Mouse (Mus musculus) retina, embryonic 14.5 days (tissue): ENCODE results near the gene Gabrd.
"Not testable (repeated sequence)": the region's sequence is repeated elsewhere in the genome, so short reads cannot be mapped to it uniquely, and the experiment has no call there.

ENCODE experiments used
- DNase-seq: peaks from one replicate; pipeline ENCODE4 v3.0.0-alpha.2; 2015; ENCODE audit warnings: low spot score

Gabrd gene

GRCm38 (mm10) chr4:155397511-155398221, at the start of gene Gabrd:
Gabrd (minus strand) TSS chr4:155398112.
- peak; percentile 57 for DNase-seq

- no peak for DNase-seq
Measured at GRCm38 (mm10) chr4:155442808-155443207, 44.9 kb upstream of the Gabrd start.

GRCm38 (mm10) chr4:155433993-155434392, 36.1 kb upstream of the Gabrd start:
- no peak for DNase-seq

GRCm38 (mm10) chr4:155432358-155432757, 34.4 kb upstream of the Gabrd start:
- no peak for DNase-seq

GRCm38 (mm10) chr4:155429202-155429601, 31.3 kb upstream of the Gabrd start:
- no peak for DNase-seq

- no peak for DNase-seq
Measured at GRCm38 (mm10) chr4:155428442-155428841, 30.5 kb upstream of the Gabrd start.

GRCm38 (mm10) chr4:155426272-155426671, 28.4 kb upstream of the Gabrd start:
- DNase-seq: no peak

- DNase-seq: no peak
Measured at GRCm38 (mm10) chr4:155423988-155424387, 26.1 kb upstream of the Gabrd start.

GRCm38 (mm10) chr4:155421412-155422370, 23.8 kb upstream of the Gabrd start:
- not testable (repeated sequence) for DNase-seq

GRCm38 (mm10) chr4:155420137-155420536, 22.2 kb upstream of the Gabrd start:
- no peak for DNase-seq

GRCm38 (mm10) chr4:155414656-155415235, 16.8 kb upstream of the Gabrd start:
- DNase-seq: no peak

- no peak for DNase-seq
Measured at GRCm38 (mm10) chr4:155413641-155414335, 15.9 kb upstream of the Gabrd start.

GRCm38 (mm10) chr4:155412124-155412523, 14.2 kb upstream of the Gabrd start:
- DNase-seq: no peak

- DNase-seq: peak; percentile 91
Measured at GRCm38 (mm10) chr4:155409058-155409776, 11.3 kb upstream of the Gabrd start, which contains the start of gene Cfap74. Cfap74 (plus strand) TSS chr4:155409190.

- no peak for DNase-seq
Measured at GRCm38 (mm10) chr4:155408695-155409057, 10.8 kb upstream of the Gabrd start.

GRCm38 (mm10) chr4:155402489-155402888, 4.6 kb upstream of the Gabrd start:
- no peak for DNase-seq

- no peak for DNase-seq
Measured at GRCm38 (mm10) chr4:155401121-155401520, 3.2 kb upstream of the Gabrd start.

GRCm38 (mm10) chr4:155398222-155398540, 269 bp upstream of the Gabrd start:
- no peak for DNase-seq

- no peak for DNase-seq
Measured at GRCm38 (mm10) chr4:155396751-155397150, 1.2 kb downstream of the Gabrd start.

- DNase-seq: no peak
Measured at GRCm38 (mm10) chr4:155395471-155395870, 2.4 kb downstream of the Gabrd start.

GRCm38 (mm10) chr4:155387166-155387565, 10.7 kb downstream of the Gabrd start:
- no peak for DNase-seq
